Mouse (Mus musculus) right cerebral cortex, adult 18-20 months (tissue): ENCODE measurements at regions not wholly inside any gene's neighbourhood (a gene's known extent, or its start where the extent isn't known, plus 50 kb on each side); places are given as distances from the start of the nearest gene placed in this dataset.

ENCODE experiments used
- DNase-seq: peaks from one replicate; pipeline ENCODE4 v3.0.0; 2022; ENCODE audit warnings: mixed read lengths

DNA sequence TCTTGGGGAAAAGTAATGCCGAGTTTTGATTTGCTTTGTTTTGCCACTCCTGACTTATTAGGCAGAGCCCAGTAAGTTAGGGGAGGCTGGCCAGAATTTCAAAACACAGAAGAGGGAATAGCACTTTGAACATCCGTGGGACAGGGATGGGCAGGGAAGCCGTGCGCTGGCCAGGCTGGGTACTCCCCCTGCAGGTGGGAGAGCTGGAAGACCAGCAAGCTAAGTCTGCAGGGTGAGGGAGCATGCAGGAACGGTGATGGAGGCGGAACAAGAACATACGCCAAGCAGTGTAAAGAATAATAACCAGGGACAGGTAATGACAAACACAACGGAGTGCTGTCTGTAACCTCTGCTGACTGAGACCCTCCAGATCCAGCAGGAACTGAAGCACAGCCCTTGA is 55.5 kb upstream of the Vps8 start:
- no peak for DNase-seq

DNA sequence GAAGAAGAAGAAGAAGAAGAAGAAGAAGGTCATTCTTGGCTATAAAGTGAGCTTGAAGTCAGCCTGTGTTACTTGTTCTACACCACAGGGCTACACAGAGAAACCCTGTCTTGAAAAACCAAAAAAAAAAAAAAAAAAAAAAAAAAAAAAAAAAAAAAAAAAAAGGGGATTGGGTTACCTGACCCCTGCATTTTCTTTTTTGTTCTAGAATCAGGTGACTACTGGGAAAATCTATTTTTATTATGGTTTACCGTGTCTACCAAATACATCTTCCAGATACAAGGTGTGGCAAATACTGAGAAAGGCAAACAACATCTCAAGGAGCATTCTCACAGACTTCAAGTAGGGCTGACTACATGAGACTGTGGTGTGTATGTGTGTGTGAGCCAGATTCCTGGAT is 54.1 kb upstream of the Vps8 start:
- no peak for DNase-seq

DNA sequence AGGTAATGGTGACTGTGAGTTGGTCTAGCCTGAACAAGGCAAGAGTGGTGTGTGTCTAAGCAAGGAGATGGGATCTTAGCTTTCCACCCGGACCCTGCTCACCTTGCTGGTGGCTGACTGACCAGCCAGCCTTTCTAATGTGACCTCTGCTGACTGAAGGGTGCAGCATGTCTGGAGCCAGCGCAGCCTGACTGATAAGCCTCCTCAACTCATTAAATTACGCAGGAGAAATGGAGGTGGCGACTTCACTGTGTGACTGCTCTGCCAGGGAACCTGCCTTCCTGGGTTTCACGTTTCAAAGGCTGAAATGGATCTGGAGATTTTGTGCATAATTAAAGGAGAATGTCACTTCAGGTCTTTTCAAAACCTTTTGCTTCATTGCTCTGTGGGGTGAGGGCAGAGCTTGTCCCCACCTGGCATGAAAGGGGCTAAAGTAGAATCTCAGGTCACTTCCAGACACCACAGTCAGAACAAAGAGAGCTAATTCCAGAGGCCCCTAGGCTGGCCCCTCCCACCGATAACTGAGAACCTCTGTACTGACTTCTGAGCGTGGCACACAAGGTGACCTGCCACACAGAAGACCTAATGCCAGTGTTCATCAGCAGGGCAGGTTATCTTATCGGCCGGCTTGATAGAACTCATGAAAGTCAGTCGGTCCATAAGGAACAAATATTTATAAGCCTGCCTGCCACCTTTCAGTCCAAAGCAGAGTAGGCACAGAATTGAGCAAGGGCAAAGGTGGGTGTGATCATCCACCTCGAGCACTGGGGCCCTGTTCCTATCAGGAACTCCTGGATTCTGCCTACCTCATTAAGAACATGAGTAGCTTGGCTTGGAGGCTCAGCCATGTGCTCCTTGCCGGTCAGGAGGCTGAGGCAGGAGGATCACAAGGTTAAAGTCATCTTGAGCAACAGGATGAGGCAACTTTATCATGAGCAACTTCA is 53.1 kb upstream of the Vps8 start:
- no peak for DNase-seq
